Mouse (Mus musculus): ENCODE data around the gene C1qtnf6. TPM values are rescaled to one million over a fixed set of nuclear protein-coding genes. Genes with fewer than 3 reads are reported as not detected.

C1qtnf6 gene
- total and polyA plus RNA-seq, 3 experiments, result 0.15 to 1.3 TPM; not detected in 1

GRCm38 (mm10) chr15:78546060-78546459, 14.8 kb upstream of the C1qtnf6 start:
- Histone ChIP-seq H3K27ac (ENCODE audit: control insufficient read depth, low read depth, low read length) (no peak overlapping the region), H3K9ac (ENCODE audit: control insufficient read depth, low read depth, low read length, poor library complexity, severe bottlenecking) (no peak overlapping the region), H3K4me1 (ENCODE audit: control insufficient read depth in 1 of 2, insufficient read depth in 2 of 2, low read length in 2 of 2) (peaks cover 0 to 7% of the 10 kb centered on the region in 2 experiments; a peak in 1 of 4 replicates), H3K79me2 (ENCODE audit: control insufficient read depth, insufficient read depth, low read length, poor library complexity) (no peaks in the 10 kb centered on the region), H3K27me3 (ENCODE audit: control insufficient read depth in 1 of 2, insufficient read depth in 2 of 2, low read length in 2 of 2) (peaks cover 0 to 3% of the 10 kb centered on the region in 2 experiments; a peak in 3 of 4 replicates), H3K9me3 (replicated peaks; ENCODE audit: insufficient read depth, low read length) (no peaks in the 10 kb centered on the region; the same call in 1 of the 2 replicates), H3K4me3 (ENCODE audit: control insufficient read depth in 1 of 2, insufficient read depth in 1 of 2, low read depth in 2 of 2, low read length in 2 of 2) (no peak overlapping the region), H3K36me3 (ENCODE audit: control insufficient read depth in 1 of 2, insufficient read depth in 2 of 2, low read length in 2 of 2) (no peaks in the 10 kb centered on the region)
- TF ChIP-seq KAT2A (conservative IDR thresholded peaks at IDR 0.05; ENCODE audit: low read depth, low read length) (no peak), POLR2AphosphoS5 (IDR thresholded peaks at IDR 0.05; ENCODE audit: borderline replicate concordance, low read depth, low read length) (no peak), ETS1 (IDR thresholded peaks at IDR 0.05; ENCODE audit: low read depth, low read length) (no peak), E2F4 (IDR thresholded peaks at IDR 0.05; ENCODE audit: borderline replicate concordance, low read depth, low read length) (no peak), SMC3 (IDR thresholded peaks at IDR 0.05; ENCODE audit: low read depth, low read length) (no peak), ZNF384 (IDR thresholded peaks at IDR 0.05; ENCODE audit: low read depth, low read length) (no peak), MEF2A (IDR thresholded peaks at IDR 0.05; ENCODE audit: extremely low read depth, insufficient replicate concordance, low read depth, low read length, poor library complexity, severe bottlenecking) (no peak), UBTF (IDR thresholded peaks at IDR 0.05; ENCODE audit: borderline replicate concordance, insufficient read depth, low read depth, low read length) (no peak), TAL1 (IDR thresholded peaks at IDR 0.05; ENCODE audit: low read length) (no peak), USF1 (IDR thresholded peaks at IDR 0.05; ENCODE audit: low read depth, low read length) (no peak), POLR2A (IDR thresholded peaks at IDR 0.05; ENCODE audit: control insufficient read depth in 1 of 2, insufficient read depth in 1 of 2, low read depth in 1 of 2, low read length in 2 of 2, poor library complexity in 1 of 2) (no peak), CTCF (IDR thresholded peaks at IDR 0.05 in 2 of 3, conservative IDR thresholded peaks at IDR 0.05 in 1 of 3; ENCODE audit: control insufficient read depth in 1 of 3, insufficient read depth in 1 of 3, low read depth in 2 of 3, low read length in 3 of 3, poor library complexity in 1 of 3, severe bottlenecking in 1 of 3) (no peak), GABPA (IDR thresholded peaks at IDR 0.05; ENCODE audit: low read depth, low read length) (no peak), USF2 (IDR thresholded peaks at IDR 0.05; ENCODE audit: borderline replicate concordance in 1 of 2, insufficient read depth in 1 of 2, low read depth in 1 of 2, low read length in 2 of 2) (no peak), TCF12 (IDR thresholded peaks at IDR 0.05; ENCODE audit: low read depth, low read length) (no peak), BHLHE40 (IDR thresholded peaks at IDR 0.05; ENCODE audit: borderline replicate concordance, low read depth, low read length) (no peak), NELFE (IDR thresholded peaks at IDR 0.05; ENCODE audit: low read depth, low read length) (no peak), POLR2AphosphoS2 (IDR thresholded peaks at IDR 0.05; ENCODE audit: low read length) (no peak), JUND (IDR thresholded peaks at IDR 0.05; ENCODE audit: low read depth, low read length) (no peak)
- no peak for DNase-seq (ENCODE audit: low read depth, low spot score)

- Histone ChIP-seq H3K27ac (ENCODE audit: control insufficient read depth, low read depth, low read length) (no peak within 1 kb of the TSS), H3K79me2 (ENCODE audit: control insufficient read depth, insufficient read depth, low read length, poor library complexity) (no peaks in the 10 kb centered on the region), H3K4me1 (ENCODE audit: control insufficient read depth in 1 of 2, insufficient read depth in 2 of 2, low read length in 2 of 2) (peaks cover 0 to 7% of the 10 kb centered on the region in 2 experiments; a peak in 1 of 4 replicates), H3K36me3 (ENCODE audit: control insufficient read depth in 1 of 2, insufficient read depth in 2 of 2, low read length in 2 of 2) (no peaks in the 10 kb centered on the region), H3K9me3 (replicated peaks; ENCODE audit: insufficient read depth, low read length) (no peaks in the 10 kb centered on the region), H3K27me3 (ENCODE audit: control insufficient read depth in 1 of 2, insufficient read depth in 2 of 2, low read length in 2 of 2) (peaks cover 0 to 3% of the 10 kb centered on the region in 2 experiments; a peak in 3 of 4 replicates), H3K9ac (ENCODE audit: control insufficient read depth, low read depth, low read length, poor library complexity, severe bottlenecking) (no peak within 1 kb of the TSS), H3K4me3 (ENCODE audit: control insufficient read depth in 1 of 2, insufficient read depth in 1 of 2, low read depth in 2 of 2, low read length in 2 of 2) (no peak within 1 kb of the TSS)
- TF ChIP-seq RCOR1 (IDR thresholded peaks at IDR 0.05; ENCODE audit: low read depth, low read length), result no peak
- DNase-seq (ENCODE audit: low read depth, low spot score), result no peak
Observed at GRCm38 (mm10) chr15:78544561-78545001, 13.4 kb upstream of the C1qtnf6 start, which contains the start of gene Sstr3. Sstr3 (minus strand) TSS chr15:78544685.

Measured in MEL (cell line).